In genomic region chr2:164822636-164823165, GRCm38 (mm10) we compare ENCODE assay signal across 8 mouse cellular contexts. TPM values are rescaled to one million over a fixed set of nuclear protein-coding genes. Genes with fewer than 3 reads are reported as not detected.
DNase-seq lines count a peak whose midpoint lies in the region; ATAC-seq lines count a peak whose summit lies in the region.

Gene Zswim1, plus strand, starts transcription at chr2:164822686.

- H3K27me3 ChIP-seq in hindbrain, embryonic 15.5 days: no peaks in the 10 kb centered on the region

- peak within 1 kb of the TSS; percentile 60 for H3K4me2 ChIP-seq in hindbrain, embryonic 15.5 days

- H3K4me3 ChIP-seq in hindbrain, embryonic 15.5 days: peak within 1 kb of the TSS; percentile 64

- peak within 1 kb of the TSS; percentile 92 for H3K27ac ChIP-seq in hindbrain, embryonic 15.5 days (replicated peaks)

- WGBS in hindbrain, embryonic 15.5 days: under 1% methylated on average over 32 of the region's 32 CpGs

- DNase-seq in T-cell, adult 2 months (ENCODE audit: low spot score): peak; percentile 97
- peak; percentile 100 for DNase-seq in cerebellum, postnatal 36 days
- peak; percentile 100 for DNase-seq in frontal cortex, postnatal 36 days (ENCODE audit: low spot score in 2 of 2)
- peak; percentile 99 for DNase-seq in left cerebral cortex, adult 11 months (ENCODE audit: low spot score)
- peak; percentile 99 to 100 for DNase-seq in lung, postnatal 4 days
- peak; percentile 98 for DNase-seq in retina, postnatal 7 days (ENCODE audit: low read depth, low spot score)
- DNase-seq in urinary bladder, adult 2 months (ENCODE audit: low spot score): peak; percentile 99

- H3K4me1 ChIP-seq in hindbrain, embryonic 15.5 days (replicated peaks): peaks cover 28% of the 10 kb centered on the region

- H3K9ac ChIP-seq in hindbrain, embryonic 15.5 days: peak within 1 kb of the TSS; percentile 82

- peaks cover 27% of the 10 kb centered on the region for H3K36me3 ChIP-seq in hindbrain, embryonic 15.5 days

- H3K9me3 ChIP-seq in hindbrain, embryonic 15.5 days: no peaks in the 10 kb centered on the region

- ATAC-seq in hindbrain, embryonic 15.5 days (ENCODE audit: low FRiP score, low read depth): peak; percentile 98

RNA-seq across cellular contexts. Expression of gene Zswim1, which starts in this region (rescaled TPM):
- 24.9 and 29.2 TPM in 2 replicates for polyA plus RNA-seq in hindbrain, embryonic 15.5 days (2015; fragmentation: Nextera tagmentation; extraction: Ambion mirVana)
- polyA plus RNA-seq in urinary bladder, adult 2 months (2012; rRNA removed): 5.4 and 8.1 TPM in 2 replicates

Comparison
In these comparisons a context has a peak if more than half of its experiments do, and no peak if none do; other contexts are left out.
1. Peak in every context shown above with its lines: DNase-seq, ATAC-seq, H3K4me3 ChIP-seq and H3K27ac ChIP-seq.